Comparison of ENCODE assay signal across 17 mouse cellular contexts in the genomic region with DNA sequence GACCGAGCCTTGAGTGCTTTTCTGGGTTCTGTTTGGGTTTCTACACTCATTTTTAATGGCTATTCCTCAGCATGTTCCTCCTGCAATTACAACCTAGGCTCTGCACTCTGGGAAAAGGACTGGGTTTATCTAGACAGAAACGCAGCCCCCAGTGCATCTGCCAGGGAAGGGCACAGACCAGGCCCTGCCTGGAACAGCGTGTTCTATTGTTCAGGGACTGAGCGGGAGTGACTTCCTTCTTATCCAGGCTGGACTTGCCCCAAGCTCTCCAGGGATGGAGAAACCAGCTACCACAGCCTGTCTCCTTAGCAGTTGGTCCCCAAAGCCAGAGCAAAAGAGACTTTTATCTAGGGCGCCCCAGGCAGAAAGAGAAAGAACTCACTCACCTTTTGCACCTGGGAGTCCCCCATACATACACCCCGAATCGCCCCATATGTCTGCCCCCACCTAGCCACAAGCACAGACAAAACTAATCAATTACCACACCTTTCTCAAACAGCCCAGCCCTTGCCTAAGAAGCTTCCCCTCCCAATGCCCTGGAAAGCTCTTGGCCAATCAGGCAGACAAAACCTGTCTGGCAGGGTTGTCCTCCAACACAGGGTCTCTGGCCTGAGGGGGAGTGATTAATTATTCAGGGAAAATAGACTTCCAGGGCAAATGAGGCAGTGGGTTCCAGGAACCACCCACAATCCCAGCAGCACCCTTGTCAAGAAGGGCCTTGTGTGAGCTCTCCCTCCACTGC. TPM values are rescaled to one million over a fixed set of nuclear protein-coding genes. Genes with fewer than 3 reads are reported as not detected.
A peak's percentile ranks its signal among the peaks of the same experiment; 100 is the strongest.
DNase-seq lines count a peak whose midpoint lies in the region; ATAC-seq lines count a peak whose summit lies in the region.
"Had no signal": no experiment of that assay in that cellular context is flagged by ENCODE, and none has a peak within 500 bp of the region (broad histone marks: within the 10 kb centered on the region; RNA-seq: fewer than 3 reads in every experiment).

No protein-coding gene starts in this region.

- no peak overlapping the region for H3K4me3 ChIP-seq in heart, embryonic 13.5 days
- no peak overlapping the region for H3K4me3 ChIP-seq in midbrain, embryonic 12.5 days
- H3K4me3 ChIP-seq in midbrain, embryonic 11.5 days (ENCODE audit: low read depth, low read length), result no peak overlapping the region
- H3K4me3 ChIP-seq in intestine, embryonic 14.5 days (ENCODE audit: low read depth, low read length), result 0 out of 2 replicates have a peak overlapping the region, but pooled peaks have one; percentile 1
- 0 out of 2 replicates have a peak overlapping the region, but pooled peaks have one; percentile 3 for H3K4me3 ChIP-seq in stomach, embryonic 15.5 days (replicated peaks)
- H3K4me3 ChIP-seq: hindbrain, embryonic 15.5 days had no signal

- no peak for ATAC-seq in heart, embryonic 13.5 days (ENCODE audit: extremely low read depth, insufficient number of reproducible peaks, low FRiP score, low TSS enrichment)
- ATAC-seq in midbrain, embryonic 12.5 days (ENCODE audit: low FRiP score, low read depth), result no peak
- no peak for ATAC-seq in midbrain, embryonic 11.5 days (ENCODE audit: low FRiP score)
- peak; percentile 45; the same call in 1 of the 2 replicates for ATAC-seq in intestine, embryonic 14.5 days (replicated peaks; ENCODE audit: low FRiP score, low TSS enrichment, low read depth)
- peak; percentile 40 for ATAC-seq in stomach, embryonic 15.5 days (ENCODE audit: insufficient read depth, low FRiP score, low read depth)

- H3K36me3 ChIP-seq in heart, embryonic 13.5 days, result no peaks in the 10 kb centered on the region
- H3K36me3 ChIP-seq in midbrain, embryonic 12.5 days, result no peaks in the 10 kb centered on the region
- no peaks in the 10 kb centered on the region for H3K36me3 ChIP-seq in midbrain, embryonic 11.5 days (ENCODE audit: control insufficient read depth, insufficient read depth, low read length)
- no peaks in the 10 kb centered on the region for H3K36me3 ChIP-seq in intestine, embryonic 14.5 days (ENCODE audit: control insufficient read depth, insufficient read depth, low read length)
- H3K36me3 ChIP-seq in stomach, embryonic 15.5 days, result no peaks in the 10 kb centered on the region
- H3K36me3 ChIP-seq: G1E; hindbrain, embryonic 15.5 days had no signal

- no peak for DNase-seq in heart, adult 8-10 months (ENCODE audit: low spot score)
- no peak for DNase-seq in midbrain, embryonic 11.5 days (ENCODE audit: low spot score, missing footprints)
- DNase-seq in intestine, embryonic 14.5 days (ENCODE audit: low spot score), result no peak
- no peak for DNase-seq in ovary, adult 18-20 months (ENCODE audit: low spot score)
- no peak for DNase-seq in left cerebral cortex, adult 8-10 months (ENCODE audit: low spot score in 2 of 2)
- DNase-seq: adrenal gland, postnatal 36 days; cerebellum, adult 11 months; gastrocnemius, postnatal 10 days; kidney, postnatal 4 days; lung, postnatal 10 days; spleen, adult 18-20 months had no signal

- no peaks in the 10 kb centered on the region for H3K9me3 ChIP-seq in heart, embryonic 13.5 days
- no peaks in the 10 kb centered on the region for H3K9me3 ChIP-seq in midbrain, embryonic 12.5 days
- H3K9me3 ChIP-seq in midbrain, embryonic 11.5 days (ENCODE audit: control insufficient read depth, low read length), result no peaks in the 10 kb centered on the region
- no peaks in the 10 kb centered on the region for H3K9me3 ChIP-seq in intestine, embryonic 14.5 days (ENCODE audit: control insufficient read depth, low read length)
- no peaks in the 10 kb centered on the region for H3K9me3 ChIP-seq in stomach, embryonic 15.5 days
- H3K9me3 ChIP-seq: hindbrain, embryonic 15.5 days had no signal

- no peaks in the 10 kb centered on the region for H3K27me3 ChIP-seq in heart, embryonic 13.5 days (replicated peaks)
- H3K27me3 ChIP-seq in midbrain, embryonic 12.5 days, result 0 out of 2 replicates have a peak, but pooled peaks cover 3% of the 10 kb centered on the region
- no peaks in the 10 kb centered on the region for H3K27me3 ChIP-seq in midbrain, embryonic 11.5 days (ENCODE audit: control insufficient read depth, insufficient read depth, low read length)
- no peaks in the 10 kb centered on the region for H3K27me3 ChIP-seq in intestine, embryonic 14.5 days (replicated peaks; ENCODE audit: control insufficient read depth, insufficient read depth, low read length)
- H3K27me3 ChIP-seq in stomach, embryonic 15.5 days (replicated peaks), result no peaks in the 10 kb centered on the region
- H3K27me3 ChIP-seq: hindbrain, embryonic 15.5 days had no signal

- H3K4me2 ChIP-seq in heart, embryonic 13.5 days, result no peak overlapping the region
- H3K4me2 ChIP-seq in midbrain, embryonic 12.5 days (replicated peaks), result no peak overlapping the region
- no peak overlapping the region for H3K4me2 ChIP-seq in midbrain, embryonic 11.5 days
- H3K4me2 ChIP-seq in intestine, embryonic 14.5 days (ENCODE audit: low read length), result peak overlapping the region; percentile 28
- peak overlapping the region; percentile 31 for H3K4me2 ChIP-seq in stomach, embryonic 15.5 days
- H3K4me2 ChIP-seq: heart, embryonic 11.5 days; hindbrain, embryonic 15.5 days had no signal

- H3K9ac ChIP-seq in heart, embryonic 13.5 days, result no peak overlapping the region; the same call in 1 of the 2 replicates
- H3K9ac ChIP-seq in midbrain, embryonic 12.5 days (replicated peaks), result no peak overlapping the region
- H3K9ac ChIP-seq in midbrain, embryonic 11.5 days (ENCODE audit: low read length), result no peak overlapping the region
- no peak overlapping the region for H3K9ac ChIP-seq in intestine, embryonic 14.5 days (ENCODE audit: low read length)
- no peak overlapping the region for H3K9ac ChIP-seq in stomach, embryonic 15.5 days
- H3K9ac ChIP-seq: hindbrain, embryonic 15.5 days had no signal

- WGBS in heart, embryonic 13.5 days, result 62% methylated on average over 7 of the region's 7 CpGs
- WGBS in midbrain, embryonic 12.5 days, result 72% methylated on average over 7 of the region's 7 CpGs
- 77% methylated on average over 7 of the region's 7 CpGs for WGBS in midbrain, embryonic 11.5 days
- WGBS in intestine, embryonic 14.5 days, result 52% methylated on average over 7 of the region's 7 CpGs
- WGBS in stomach, embryonic 15.5 days, result 53% methylated on average over 7 of the region's 7 CpGs

- H3K4me1 ChIP-seq in heart, embryonic 13.5 days, result peaks cover 99% of the 10 kb centered on the region
- peaks cover 98% of the 10 kb centered on the region for H3K4me1 ChIP-seq in midbrain, embryonic 12.5 days
- H3K4me1 ChIP-seq in midbrain, embryonic 11.5 days (ENCODE audit: control insufficient read depth, insufficient read depth, low read length), result peaks cover 68% of the 10 kb centered on the region
- H3K4me1 ChIP-seq in intestine, embryonic 14.5 days (replicated peaks; ENCODE audit: control insufficient read depth, insufficient read depth, low read length), result peaks cover 89% of the 10 kb centered on the region
- peaks cover 94% of the 10 kb centered on the region for H3K4me1 ChIP-seq in stomach, embryonic 15.5 days

- H3K27ac ChIP-seq in heart, embryonic 13.5 days (replicated peaks), result peak overlapping the region; percentile 73
- peak overlapping the region; percentile 15; the same call in 1 of the 2 replicates for H3K27ac ChIP-seq in midbrain, embryonic 12.5 days (replicated peaks)
- no peak overlapping the region for H3K27ac ChIP-seq in midbrain, embryonic 11.5 days (ENCODE audit: low read depth, low read length)
- H3K27ac ChIP-seq in intestine, embryonic 14.5 days (ENCODE audit: low read depth), result peak overlapping the region; percentile 73
- H3K27ac ChIP-seq in stomach, embryonic 15.5 days, result peak overlapping the region; percentile 75
- H3K27ac ChIP-seq: hindbrain, embryonic 15.5 days had no signal

RNA-seq across cellular contexts. Expression of gene Pmepa1, which starts 20.4 kb away (rescaled TPM):
- polyA plus RNA-seq in heart, embryonic 13.5 days (2015; fragmentation: Nextera tagmentation; extraction: Ambion mirVana), result 3.4 TPM in 2 replicates
- total RNA-seq in heart, adult 8-10 months (2022), result 10 to 100 TPM; 24.5 to 31.5 (median 27.0) TPM
- polyA plus RNA-seq in midbrain, embryonic 12.5 days (2016; fragmentation: Nextera tagmentation; extraction: Ambion mirVana), result 4.6 and 4.8 TPM in 2 replicates
- 3.2 and 3.4 TPM in 2 replicates for polyA plus RNA-seq in midbrain, embryonic 11.5 days (2014; fragmentation: Nextera tagmentation; extraction: Ambion mirVana)
- 10.4 and 12.0 TPM in 2 replicates for polyA plus RNA-seq in intestine, embryonic 14.5 days (2014; fragmentation: Nextera tagmentation; extraction: Ambion mirVana)
- 7.3 and 7.5 TPM in 2 replicates for polyA plus RNA-seq in stomach, embryonic 15.5 days (2015; fragmentation: Nextera tagmentation; extraction: Ambion mirVana)
- 10 to 100 TPM; 34.3 to 67.8 (median 49.6) TPM for total RNA-seq in left cerebral cortex, adult 8-10 months (2022)
- polyA plus RNA-seq: G1E had no signal

RNA-seq across cellular contexts. Expression of gene Zbp1, which starts 37.3 kb away (rescaled TPM):
- polyA plus RNA-seq in heart, embryonic 13.5 days (2015; fragmentation: Nextera tagmentation; extraction: Ambion mirVana), result 0.33 and 0.57 TPM in 2 replicates
- total RNA-seq in heart, adult 8-10 months (2022), result under 1 TPM in 3 of 4 experiments, not detected in 1; 0.31 to 0.52 (median 0.46) TPM
- polyA plus RNA-seq in midbrain, embryonic 12.5 days (2016; fragmentation: Nextera tagmentation; extraction: Ambion mirVana), result 0.63 and 0.80 TPM in 2 replicates
- 0.46 and 0.55 TPM in 2 replicates for polyA plus RNA-seq in midbrain, embryonic 11.5 days (2014; fragmentation: Nextera tagmentation; extraction: Ambion mirVana)
- 0.65 and 0.90 TPM in 2 replicates for polyA plus RNA-seq in intestine, embryonic 14.5 days (2014; fragmentation: Nextera tagmentation; extraction: Ambion mirVana)
- 0.93 and 1.3 TPM in 2 replicates for polyA plus RNA-seq in stomach, embryonic 15.5 days (2015; fragmentation: Nextera tagmentation; extraction: Ambion mirVana)
- 1 to 10 TPM in 2 of 4 experiments, not detected in 2; 1.4 to 1.7 TPM for total RNA-seq in left cerebral cortex, adult 8-10 months (2022)
- polyA plus RNA-seq: G1E; heart, embryonic 11.5 days had no signal

Comparison
In these comparisons a context has a peak if more than half of its experiments do, and no peak if none do; other contexts are left out.
1. ATAC-seq: peak in intestine, embryonic 14.5 days (single experiment) and stomach, embryonic 15.5 days (single experiment); none in heart, embryonic 13.5 days (single experiment), midbrain, embryonic 12.5 days (single experiment) and midbrain, embryonic 11.5 days (single experiment).
2. H3K4me2 ChIP-seq: peak in intestine, embryonic 14.5 days (single experiment) and stomach, embryonic 15.5 days (single experiment); none in heart, embryonic 13.5 days (single experiment), midbrain, embryonic 12.5 days (single experiment) and midbrain, embryonic 11.5 days (single experiment).
3. H3K4me3 ChIP-seq: peak in intestine, embryonic 14.5 days (single experiment) and stomach, embryonic 15.5 days (single experiment); none in heart, embryonic 13.5 days (single experiment), midbrain, embryonic 12.5 days (single experiment) and midbrain, embryonic 11.5 days (single experiment).